Mouse (Mus musculus): ENCODE measurements around the gene Cfap97d2.

DNA sequence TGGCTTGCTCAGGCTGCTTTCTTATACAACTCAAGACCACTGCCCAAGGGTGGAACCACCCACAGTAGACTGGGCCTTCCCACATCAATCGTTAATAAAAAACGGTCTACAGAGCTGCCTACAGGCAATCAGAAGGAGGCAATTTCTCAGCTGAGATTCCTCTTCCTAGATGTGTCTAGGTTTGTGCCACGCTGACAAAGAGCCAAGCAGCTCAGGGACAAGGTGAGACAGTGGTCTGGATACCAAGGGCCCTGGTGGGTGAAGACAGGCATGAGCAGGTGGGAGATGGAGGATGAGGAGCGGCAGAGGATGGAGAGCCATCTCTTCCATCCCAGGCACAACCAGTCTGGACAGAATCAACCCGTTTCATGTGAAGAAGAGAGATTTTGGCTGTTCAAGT lies 2.8 kb downstream of the Cfap97d2 start:
- TF ChIP-seq CTCF (IDR thresholded peaks at IDR 0.05; ENCODE audit: control insufficient read depth, insufficient read depth, low read length) (no peak), POLR2A (IDR thresholded peaks at IDR 0.05; ENCODE audit: borderline replicate concordance, control insufficient read depth, low read depth, low read length) (no peak)
